Mouse (Mus musculus): ENCODE results near the gene Grk3. TPM values are rescaled to one million over a fixed set of nuclear protein-coding genes. Genes with fewer than 3 reads are reported as not detected.

Gene Grk3
- 6.3 and 6.4 TPM in 2 replicates for polyA plus RNA-seq (2012; rRNA removed)

GRCm38 (mm10) chr5:113015236-113016061, at the start of gene Grk3:
TSS of gene Grk3 (minus strand) at chr5:113015791.

DNA sequence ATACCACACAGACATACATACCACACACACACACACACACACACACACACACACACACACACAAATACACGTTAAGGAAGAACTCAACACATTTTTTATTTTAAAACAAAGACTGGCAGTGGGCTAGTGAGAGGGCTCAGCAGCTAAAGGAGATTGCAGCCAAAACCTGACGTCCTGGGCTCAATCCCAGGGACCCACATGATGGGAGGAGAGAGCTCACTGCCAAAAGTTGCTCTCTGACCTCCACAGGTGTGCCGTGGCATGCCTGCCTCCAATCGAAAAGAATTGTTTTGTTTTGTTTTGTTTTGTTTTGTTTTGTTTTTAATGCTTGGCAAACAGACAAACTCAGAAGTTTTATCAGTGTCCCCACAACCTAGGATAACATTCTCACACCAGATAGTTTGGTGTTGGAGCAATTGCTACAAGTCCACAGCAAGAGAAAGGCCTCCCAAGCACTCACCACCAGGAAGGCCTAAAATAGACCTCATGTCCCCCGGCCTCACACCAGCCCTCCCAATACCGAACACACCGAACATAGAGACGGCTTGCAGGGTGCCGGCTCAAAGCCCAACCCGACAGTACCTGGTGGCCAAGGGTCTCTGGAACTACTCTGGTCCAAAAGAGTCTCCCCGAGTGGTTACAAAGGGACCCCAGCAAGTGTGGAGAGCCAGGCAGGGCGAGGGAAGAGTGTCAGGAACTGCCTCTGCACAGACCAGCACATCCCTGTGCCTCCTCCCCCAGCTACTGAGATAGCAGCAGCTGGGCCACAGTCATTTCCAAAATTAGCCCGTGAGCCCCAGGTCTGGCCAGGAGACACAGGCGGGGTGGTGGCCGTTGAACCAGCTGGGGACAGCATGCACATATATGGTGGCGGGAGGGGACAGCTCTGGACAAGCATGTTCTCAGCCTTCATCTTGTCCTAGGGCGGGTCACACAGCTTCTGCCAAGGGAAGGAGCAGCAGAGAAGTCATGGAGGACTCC, 119.6 kb downstream of the Grk3 start, which contains the start of gene Myo18b:
TSS of gene Myo18b (minus strand) at position 689 of the 981 bp plus-strand sequence.

Other genes starting within 250 kb of the Grk3 start
- gene Myo18b, start 119.4 kb downstream of the Grk3 start, polyA plus RNA-seq (2012; rRNA removed), result 0.57 and 0.64 TPM in 2 replicates
- not detected in 2 replicates for gene Crybb2, start 54.3 kb upstream of the Grk3 start, polyA plus RNA-seq (2012; rRNA removed)
- 6.0 and 6.8 TPM in 2 replicates for gene Crybb3, start 65.8 kb upstream of the Grk3 start, polyA plus RNA-seq (2012; rRNA removed)
- 15.6 and 16.6 TPM in 2 replicates for gene 2900026A02Rik, start 205.4 kb upstream of the Grk3 start, polyA plus RNA-seq (2012; rRNA removed)
- gene Tmem211, start 211.1 kb upstream of the Grk3 start, polyA plus RNA-seq (2012; rRNA removed), result 0.53 and 0.76 TPM in 2 replicates

Data from ovary, adult 2 months (tissue).